Mouse (Mus musculus) bone marrow, adult 2 months (tissue): ENCODE measurements around the gene Pskh1. TPM values are rescaled to one million over a fixed set of nuclear protein-coding genes. Genes with fewer than 3 reads are reported as not detected.

Experiments
- H3K27ac ChIP-seq: fragments of 200-500 bp; 2 replicates; pipeline ENCODE4 v1.5.1; 2012; ENCODE audit warnings: low read depth, mild to moderate bottlenecking, control low read depth, inconsistent platforms, low read length; ENCODE audit not compliant: control insufficient read depth, poor library complexity, insufficient read depth
- H3K4me1 ChIP-seq: fragments of 200-500 bp; 2 replicates; pipeline ENCODE4 v1.6.1; 2011; ENCODE audit warnings: low read length; ENCODE audit not compliant: control insufficient read depth, insufficient read depth
- H3K4me3 ChIP-seq: fragments of 200-500 bp; replicated peaks from 2 replicates; pipeline ENCODE3; 2011; ENCODE audit warnings: mild to moderate bottlenecking, low read depth, low read length, control low read depth; ENCODE audit not compliant: control insufficient read depth
- CTCF ChIP-seq: fragments of 200-500 bp; IDR thresholded peaks from 2 replicates; pipeline ENCODE4 v1.5.1; 2011; ENCODE audit warnings: low read length, control low read depth; ENCODE audit not compliant: control insufficient read depth, insufficient read depth
- POLR2A ChIP-seq: fragments of 200-500 bp; IDR thresholded peaks from 2 replicates; pipeline ENCODE4 v1.6.1; 2011; ENCODE audit warnings: low read depth, mild to moderate bottlenecking, control low read depth, low read length, borderline replicate concordance; ENCODE audit not compliant: control insufficient read depth
- WGBS: fragments of 180-500 bp; shearing (Covaris S2); methylation state at CpG from one replicate; pipeline ENCODE4 v1.1.7; 2018; 5-methylcytosine and 5-hydroxymethylcytosine counted together
- polyA plus RNA-seq: library from polyadenylated mRNA; stranded (reverse); fragments of >200 nt; gene quantifications from 2 replicates; pipeline ENCODE4 v1.2.4, GENCODE M21; 2011; ENCODE audit warnings: low replicate concordance; ENCODE audit not compliant: missing spikeins, insufficient read depth, insufficient read length

The Pskh1 gene
- 2.9 and 6.0 TPM in 2 replicates for polyA plus RNA-seq

DNA sequence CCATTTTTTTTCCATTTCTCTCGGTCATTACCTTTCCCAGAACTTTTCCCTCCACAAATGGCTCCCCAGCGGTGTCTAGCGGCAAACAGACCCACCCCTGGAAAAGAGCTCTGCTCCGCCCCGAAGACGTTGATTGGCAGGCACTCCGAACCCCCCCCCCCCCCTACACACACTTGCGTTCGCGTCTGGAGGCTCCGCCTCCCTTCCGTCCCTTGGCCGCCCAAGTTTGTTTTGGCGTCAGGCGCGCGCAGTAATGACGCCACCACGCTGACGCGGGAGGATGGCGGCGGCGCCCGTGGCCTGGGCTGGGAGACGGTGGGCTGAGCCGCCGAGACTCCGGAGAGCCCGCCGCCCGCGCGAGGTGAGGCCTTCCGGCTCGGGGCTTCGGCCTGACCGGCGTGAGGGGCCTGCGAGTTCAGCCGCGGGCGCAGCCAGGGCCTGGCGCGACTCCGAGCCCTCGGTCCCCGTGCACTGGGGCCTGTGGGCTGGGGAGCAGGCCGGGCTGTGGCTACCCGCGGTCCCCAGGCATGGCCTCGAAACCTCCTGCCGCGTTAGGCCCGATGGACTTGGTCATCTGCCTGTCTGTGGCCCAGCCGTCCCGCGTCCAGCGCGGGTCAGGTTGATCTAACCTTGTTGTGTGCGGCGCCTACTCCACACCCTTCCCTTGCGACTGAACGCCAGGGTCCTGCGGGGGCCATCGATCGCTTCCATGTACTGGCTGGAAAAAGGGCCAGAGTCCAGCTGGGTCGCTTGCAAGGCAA lies at the start of gene Pskh1:
Gene Pskh1 (plus strand): TSS at position 262 of the 761 bp plus-strand sequence.
- peak within 1 kb of the TSS; percentile 90 for H3K27ac ChIP-seq
- TF ChIP-seq CTCF (no peak), POLR2A (peak; percentile 80; the same call in 1 of the 2 replicates)
- H3K4me3 ChIP-seq = peak within 1 kb of the TSS; percentile 96
- under 1% methylated on average over 67 of the region's 68 CpGs for whole genome bisulfite sequencing
- H3K4me1 ChIP-seq = peaks cover 1% of the 10 kb centered on the region

DNA sequence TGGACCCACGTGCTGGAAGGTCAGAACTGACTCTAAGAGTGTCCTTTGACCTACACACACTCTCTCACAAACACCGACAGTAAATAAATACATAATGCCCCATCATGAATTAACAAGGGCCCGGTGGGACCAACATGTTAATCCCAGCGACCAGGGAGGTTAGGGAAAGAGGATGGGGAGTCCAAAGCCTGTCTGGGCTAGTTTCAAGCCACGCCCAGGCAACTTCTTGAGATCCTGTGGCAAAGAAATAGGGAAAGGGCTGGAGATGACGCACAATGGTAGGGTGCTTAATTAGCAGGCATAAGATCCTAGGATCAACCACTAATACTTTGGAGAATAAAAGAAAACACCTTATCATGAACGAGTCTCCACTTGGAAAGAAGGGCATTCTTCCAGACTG lies 49.6 kb upstream of the Pskh1 start:
- Histone ChIP-seq H3K27ac (no peak overlapping the region), H3K4me1 (peaks cover 1% of the 10 kb centered on the region; the same call in 1 of the 2 replicates), H3K4me3 (peak overlapping the region; percentile 37)
- 81% methylated on average over 7 of the region's 7 CpGs for WGBS
- TF ChIP-seq CTCF (no peak), POLR2A (no peak)

DNA sequence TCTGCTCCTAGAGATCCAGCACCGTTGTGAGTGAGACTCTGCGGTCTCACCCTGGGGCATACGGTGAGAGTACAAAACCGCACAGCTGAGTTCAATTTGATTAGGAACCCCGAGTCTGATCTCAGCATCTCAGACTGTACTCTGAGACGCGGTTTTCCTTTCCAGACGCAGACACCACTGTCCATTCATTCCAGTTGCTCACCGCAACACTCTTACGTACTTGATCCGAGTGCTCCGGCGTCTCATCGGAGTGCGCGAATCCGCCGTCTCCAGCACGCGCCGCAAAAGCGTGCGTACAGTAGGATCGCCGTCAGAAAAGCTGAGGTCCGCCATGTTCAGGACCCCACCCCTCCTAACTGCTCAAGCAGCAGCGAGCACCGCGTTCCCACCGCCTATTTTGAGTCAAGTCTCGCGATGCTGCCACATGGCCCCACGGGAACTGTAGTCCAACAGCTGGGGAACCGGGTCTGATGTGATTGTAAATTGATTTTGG lies 48.5 kb upstream of the Pskh1 start:
- Histone ChIP-seq H3K4me3 (peak overlapping the region; percentile 98), H3K27ac (peak overlapping the region; percentile 65), H3K4me1 (peaks cover 1% of the 10 kb centered on the region; the same call in 1 of the 2 replicates)
- TF ChIP-seq POLR2A (peak; percentile 93), CTCF (no peak)
- WGBS = under 1% methylated on average over 34 of the region's 34 CpGs

DNA sequence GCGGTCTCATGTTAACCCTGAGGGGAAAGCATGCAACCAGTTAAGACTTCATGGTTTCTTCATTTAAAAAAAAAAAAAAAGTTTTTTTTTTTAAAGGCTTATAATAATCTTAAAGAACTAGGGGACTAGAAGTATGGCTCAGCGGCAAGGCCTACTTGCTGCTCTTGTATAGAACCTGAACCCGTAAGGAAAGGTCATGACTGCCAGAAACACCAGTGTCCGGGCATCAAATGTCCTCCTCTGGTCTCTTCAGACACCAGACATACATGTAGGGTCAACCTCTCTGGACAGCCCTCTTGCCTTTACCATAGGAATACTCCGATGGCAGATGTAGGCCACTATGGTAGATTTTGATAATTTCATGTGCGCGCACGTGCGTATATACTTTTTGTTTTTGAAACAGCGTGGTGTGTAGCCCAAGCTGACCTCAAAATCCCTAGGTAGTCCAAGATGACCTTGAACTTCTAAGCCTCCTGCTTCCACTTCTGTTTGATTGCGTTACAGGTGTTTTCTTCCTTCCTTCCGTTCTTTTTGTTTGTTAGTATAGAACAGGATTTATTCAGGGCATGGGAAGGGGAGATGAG lies 48.0 kb upstream of the Pskh1 start:
- Histone ChIP-seq H3K4me3 (peak overlapping the region; percentile 98), H3K27ac (no peak overlapping the region; the same call in 1 of the 2 replicates), H3K4me1 (peaks cover 1% of the 10 kb centered on the region; the same call in 1 of the 2 replicates)
- TF ChIP-seq POLR2A (no peak), CTCF (no peak)
- WGBS = 78% methylated on average over 12 of the region's 12 CpGs

DNA sequence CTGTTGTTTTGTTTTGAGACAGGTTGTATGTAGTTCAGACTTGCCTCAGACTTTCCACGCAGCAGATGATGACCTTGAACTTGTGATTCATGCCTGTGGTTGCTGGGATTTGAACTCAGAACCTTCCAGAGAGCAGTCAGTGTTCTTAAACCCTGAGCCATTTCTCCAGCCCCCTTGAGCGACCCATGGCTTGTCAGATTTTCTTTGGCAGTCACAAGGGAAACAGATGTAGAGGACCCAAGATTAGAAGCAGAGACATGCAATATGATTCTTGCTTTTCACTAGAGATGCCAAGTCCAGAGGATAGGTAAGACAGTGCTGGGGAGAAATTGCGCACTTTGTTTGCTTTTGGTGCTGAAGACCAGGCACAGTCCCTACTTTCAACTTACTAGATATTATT lies 47.1 kb upstream of the Pskh1 start, which contains the start of gene Cenpt:
Gene Cenpt (minus strand): TSS at position 101 of the 400 bp plus-strand sequence.
- TF ChIP-seq POLR2A = no peak
- no peak for TF ChIP-seq CTCF
- 90% methylated on average over 3 of the region's 3 CpGs for WGBS
- H3K27ac ChIP-seq = no peak within 1 kb of the TSS
- no peak within 1 kb of the TSS for H3K4me3 ChIP-seq
- H3K4me1 ChIP-seq = peaks cover 3% of the 10 kb centered on the region; the same call in 1 of the 2 replicates

DNA sequence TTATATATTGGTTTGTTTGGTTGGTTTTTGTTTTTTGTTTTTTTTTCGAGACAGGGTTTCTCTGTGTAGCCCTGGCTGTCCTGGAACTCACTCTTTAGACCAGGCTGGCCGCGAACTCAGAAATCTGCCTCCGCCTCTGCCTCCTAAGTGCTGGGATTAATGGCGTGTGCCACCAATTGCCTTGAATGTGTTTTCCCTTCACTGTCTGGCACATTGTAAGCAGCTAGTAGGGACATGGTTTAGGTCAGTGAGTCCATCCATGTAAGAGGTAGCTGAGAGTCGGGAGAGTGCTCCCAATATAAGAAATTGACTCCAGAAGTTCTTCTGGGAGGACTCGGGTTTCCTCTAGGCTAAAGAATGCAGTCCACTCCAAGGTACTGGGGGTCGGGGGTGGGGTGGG lies 45.9 kb upstream of the Pskh1 start:
- 31% methylated on average over 8 of the region's 8 CpGs for WGBS
- no peak overlapping the region for H3K27ac ChIP-seq
- H3K4me1 ChIP-seq = peaks cover 3% of the 10 kb centered on the region; the same call in 1 of the 2 replicates
- TF ChIP-seq POLR2A (no peak), CTCF (no peak)
- H3K4me3 ChIP-seq = no peak overlapping the region

DNA sequence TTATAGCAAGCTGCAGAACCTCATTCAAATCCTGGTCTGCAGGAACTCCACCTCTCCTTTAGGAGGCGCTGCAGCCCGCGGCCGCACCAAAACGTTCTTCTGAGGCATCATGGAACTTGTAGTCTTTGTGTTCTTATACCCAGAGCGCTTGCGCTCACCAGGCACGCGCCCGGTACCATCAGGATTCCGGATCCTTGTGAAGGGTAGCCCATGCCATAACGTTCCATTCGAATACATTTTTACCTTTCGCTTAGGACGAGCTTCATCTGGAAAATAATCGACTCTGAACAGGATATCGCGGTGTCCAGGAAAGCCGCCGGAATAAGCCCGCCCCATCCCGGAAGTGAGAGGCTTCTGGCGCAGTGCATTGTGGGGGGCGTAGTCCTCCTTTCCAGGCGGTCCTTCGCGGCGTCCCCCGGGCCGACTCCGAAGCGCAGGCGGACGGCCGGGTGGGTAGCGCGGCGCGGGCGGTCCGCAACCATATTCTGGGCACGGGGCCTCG lies 45.5 kb upstream of the Pskh1 start, which contains the start of gene Thap11:
Gene Thap11 (plus strand): TSS at position 418 of the 502 bp plus-strand sequence.
- peak within 1 kb of the TSS; percentile 85 for H3K27ac ChIP-seq
- under 1% methylated on average over 43 of the region's 43 CpGs for whole genome bisulfite sequencing

More for the DNA sequence above, 45.5 kb upstream of the Pskh1 start, which contains the start of gene Thap11:
- peaks cover 3% of the 10 kb centered on the region; the same call in 1 of the 2 replicates for H3K4me1 ChIP-seq
- peak within 1 kb of the TSS; percentile 84 for H3K4me3 ChIP-seq
- TF ChIP-seq POLR2A (peak; percentile 61; the same call in 1 of the 2 replicates), CTCF (peak; percentile 95)
